Mouse (Mus musculus) adrenal gland, postnatal 14 days (tissue): Measurements from ENCODE around the gene Tiam1. TPM values are rescaled to one million over a fixed set of nuclear protein-coding genes. Genes with fewer than 3 reads are reported as not detected.

Source experiments
- DNase-seq: peaks from one replicate; pipeline ENCODE4 v3.0.0; 2021; ENCODE audit warnings: mixed read lengths
- long read RNA-seq, 2 experiments: library from polyadenylated mRNA; stranded (forward); transcript quantifications; one replicate each; pipeline ENCODE4 v2.0.0; 2021
- total RNA-seq: library from RNA; stranded (reverse); gene quantifications from 2 replicates; pipeline ENCODE4 v1.2.3, GENCODE M21; 2021

Tiam1 gene
- 64.1 and 72.8 TPM in 2 replicates for total RNA-seq
- long read RNA-seq, experiment 1, partial matches to known transcripts, result 14 of 17 reads
- long read RNA-seq, experiment 1, other reads (novel, unspliced or antisense), result 3 of 17 reads
- long read RNA-seq, experiment 2, partial matches to known transcripts, result 1 of 23 reads
- long read RNA-seq, experiment 2, other reads (novel, unspliced or antisense), result 21 of 23 reads

DNA sequence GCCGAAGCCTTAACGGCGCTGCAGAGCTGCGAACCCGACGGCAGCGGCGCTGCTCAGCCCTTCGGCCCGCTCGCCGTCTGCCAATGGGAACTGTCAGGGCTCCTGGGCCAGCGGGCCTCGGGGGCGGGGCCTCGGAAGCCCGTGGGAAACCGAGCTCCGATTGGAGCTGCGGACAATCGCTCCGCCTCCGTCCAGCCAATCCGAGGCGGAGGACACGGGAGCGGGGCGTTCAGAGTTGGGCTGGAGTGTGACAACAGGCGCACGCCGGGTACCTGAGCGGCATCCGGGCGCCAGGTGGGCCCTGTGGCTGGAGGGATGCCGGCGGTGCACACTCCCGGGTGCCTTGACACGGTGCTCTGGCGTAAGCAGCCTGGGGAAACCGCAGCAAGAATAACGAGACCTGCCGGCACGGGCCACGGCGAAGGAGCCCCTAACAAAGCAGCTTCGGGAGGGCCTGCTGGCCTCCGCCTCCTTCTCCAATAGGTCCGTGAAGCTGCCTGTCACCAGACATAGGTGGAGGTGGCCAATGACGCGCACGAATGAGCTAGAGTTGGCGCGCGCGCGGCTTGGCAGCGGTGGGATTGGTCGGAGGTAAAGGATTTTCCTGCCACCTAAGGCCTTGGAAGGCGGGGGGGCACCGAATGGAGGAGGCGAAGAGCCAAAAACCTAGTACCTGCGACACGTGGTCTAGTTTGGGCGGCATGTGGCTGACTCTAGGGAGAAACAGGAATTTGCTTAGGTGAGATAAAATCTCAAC is at the start of gene Tiam1:
TSS of gene Tiam1 (minus strand) at position 10 of the 757 bp plus-strand sequence.
- peak; percentile 98 for DNase-seq

DNA sequence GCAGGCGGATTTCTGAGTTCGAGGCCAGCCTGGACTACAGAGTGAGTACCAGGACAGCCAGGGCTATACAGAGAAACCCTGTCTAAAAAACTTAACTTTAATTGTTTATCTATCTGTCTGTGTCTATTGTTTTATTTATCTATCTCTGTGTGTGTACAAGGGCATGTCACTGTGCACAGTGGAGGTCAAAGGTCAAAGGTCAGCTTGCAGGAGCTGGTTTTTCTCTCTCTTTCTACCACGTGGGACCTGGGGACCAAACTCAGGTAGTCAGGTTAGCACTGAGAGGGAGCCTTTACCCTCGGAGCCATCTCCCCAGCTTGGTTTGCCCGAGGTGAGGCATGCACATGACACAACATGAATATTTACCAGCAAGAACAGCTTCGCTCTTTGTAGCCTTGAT is 47.7 kb upstream of the Tiam1 start:
- no peak for DNase-seq

DNA sequence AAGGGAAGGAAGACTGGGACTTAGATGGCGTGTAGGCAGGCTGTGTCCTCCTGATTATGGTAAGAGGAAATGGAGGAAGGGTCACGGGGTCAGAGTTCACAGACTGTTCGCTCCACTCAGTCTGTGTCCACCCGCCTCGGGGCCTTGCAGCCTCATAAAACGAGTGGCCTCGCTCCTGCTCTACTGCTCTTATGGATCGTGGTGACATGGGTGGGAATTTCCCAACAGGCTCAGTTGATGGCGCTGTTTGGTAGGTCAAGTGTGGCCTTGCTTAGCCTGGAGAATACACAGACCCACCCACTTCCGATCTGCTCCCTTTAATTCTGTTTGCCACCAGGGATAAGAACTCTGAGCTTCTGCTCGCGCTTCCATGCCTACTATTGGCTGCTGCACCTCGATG is 43.9 kb upstream of the Tiam1 start:
- DNase-seq, result peak; percentile 75

DNA sequence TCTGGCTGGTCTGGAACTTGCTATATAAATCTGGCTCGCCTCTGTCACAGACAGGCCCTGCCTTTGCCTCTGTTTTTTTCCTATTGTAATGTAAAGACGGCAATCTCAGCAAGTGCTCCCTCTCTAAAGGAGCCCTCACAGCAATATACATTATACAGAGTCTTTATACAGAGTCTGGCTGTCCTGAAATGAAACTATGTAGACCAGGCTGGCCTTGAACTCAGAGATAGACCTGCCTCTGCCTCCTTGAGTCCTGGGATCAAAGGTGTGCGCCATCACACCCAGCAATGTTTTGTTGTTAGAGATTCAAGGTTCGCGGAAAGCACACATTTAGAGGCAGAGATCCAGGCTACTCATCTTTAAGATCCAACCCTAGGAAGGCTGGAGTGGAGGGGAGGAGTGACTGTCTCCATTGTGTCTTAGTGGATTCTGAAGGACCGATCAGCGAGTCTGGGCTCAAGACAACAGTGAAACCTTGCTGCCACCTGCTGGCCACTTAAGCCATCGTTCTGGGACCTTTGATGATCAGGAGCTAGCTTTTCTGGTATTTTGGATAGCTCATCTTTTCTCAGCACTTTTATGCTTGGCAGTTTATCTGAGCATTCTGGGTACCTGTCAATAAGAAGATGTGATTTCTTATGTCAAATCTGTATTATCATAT is 42.5 kb upstream of the Tiam1 start:
- peak; percentile 87 for DNase-seq

- DNase-seq, result no peak
Observed at GRCm38 (mm10) chr16:90184135-90184534, 40.6 kb upstream of the Tiam1 start.

GRCm38 (mm10) chr16:90181673-90182072 is 38.1 kb upstream of the Tiam1 start:
- DNase-seq, result peak; percentile 66

DNA sequence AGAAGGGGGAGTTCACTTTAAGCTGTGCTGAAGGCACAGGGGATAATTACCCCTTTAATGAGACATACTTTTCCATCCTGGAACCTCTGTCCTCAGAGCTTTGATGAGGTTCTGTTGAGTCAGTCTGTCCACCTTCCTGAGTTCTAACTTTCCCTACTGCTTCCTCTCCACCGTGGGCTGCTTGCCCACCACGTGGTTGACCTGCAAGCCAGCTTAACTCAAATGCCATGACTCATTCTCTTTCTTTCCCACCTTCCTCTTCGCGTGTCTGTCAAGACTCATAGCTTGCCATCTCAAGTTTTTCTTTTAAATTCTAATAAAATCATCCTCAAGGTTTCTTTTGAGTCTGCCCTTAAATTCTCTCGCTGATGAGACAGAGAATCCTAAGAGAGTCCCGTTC is 37.4 kb upstream of the Tiam1 start:
- DNase-seq, result no peak

DNA sequence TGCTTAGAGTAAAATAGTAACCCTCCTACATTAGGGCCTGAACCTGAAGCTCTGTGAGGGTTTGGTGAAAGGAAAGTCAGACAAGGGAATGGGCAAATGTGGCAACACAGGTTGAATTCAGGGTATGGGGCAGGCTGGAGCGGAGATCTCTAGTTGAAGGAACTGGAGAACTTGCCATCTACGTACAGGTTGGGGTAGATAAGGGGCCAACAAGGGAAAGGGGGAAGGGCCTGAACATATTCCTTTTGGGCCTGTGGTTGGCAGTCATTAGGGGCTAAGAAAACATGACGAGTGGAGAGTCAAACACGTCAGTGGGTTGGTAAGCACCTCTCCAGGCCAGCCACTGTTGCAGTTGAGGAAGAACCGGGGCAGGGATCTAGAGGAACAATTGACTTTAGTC is 36.3 kb upstream of the Tiam1 start:
- DNase-seq, result no peak

DNA sequence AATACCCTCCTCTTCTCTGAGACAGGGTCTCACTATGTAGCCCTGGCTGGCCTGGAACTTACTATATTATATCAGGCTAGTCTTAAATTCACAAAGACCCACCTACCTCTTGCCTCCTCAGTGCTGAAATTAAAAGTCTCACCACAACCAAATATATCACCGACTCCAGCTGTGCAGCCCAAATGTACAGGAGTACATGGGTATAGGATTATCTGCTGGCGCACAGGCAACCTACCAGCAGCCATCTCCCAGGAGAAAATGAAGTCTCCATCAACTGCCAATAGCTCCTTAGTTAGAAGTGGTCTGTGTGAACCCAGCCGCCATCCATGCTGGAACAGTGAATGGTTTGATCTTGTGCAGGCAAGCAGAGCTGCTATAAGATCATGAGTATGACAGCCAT is 34.8 kb upstream of the Tiam1 start:
- no peak for DNase-seq

DNA sequence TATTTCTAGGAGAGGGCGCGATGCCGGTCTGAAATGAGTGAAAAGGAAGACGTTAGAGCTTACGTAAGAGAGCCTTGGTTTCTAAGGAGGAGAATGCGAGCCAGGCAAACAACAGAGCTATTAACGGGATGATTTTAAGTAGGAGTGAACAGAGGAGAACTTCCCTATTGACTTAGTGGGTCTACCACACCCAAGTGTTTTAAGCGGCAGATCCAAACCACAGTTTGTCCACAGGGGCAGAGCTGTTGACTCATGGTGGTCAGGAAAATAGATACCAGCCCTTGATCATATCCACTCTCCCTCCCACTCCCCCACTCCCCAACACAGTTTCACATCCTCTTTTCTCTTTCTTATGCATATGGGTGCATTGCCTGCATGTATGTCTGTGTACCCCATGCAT is 33.9 kb upstream of the Tiam1 start:
- no peak for DNase-seq

DNA sequence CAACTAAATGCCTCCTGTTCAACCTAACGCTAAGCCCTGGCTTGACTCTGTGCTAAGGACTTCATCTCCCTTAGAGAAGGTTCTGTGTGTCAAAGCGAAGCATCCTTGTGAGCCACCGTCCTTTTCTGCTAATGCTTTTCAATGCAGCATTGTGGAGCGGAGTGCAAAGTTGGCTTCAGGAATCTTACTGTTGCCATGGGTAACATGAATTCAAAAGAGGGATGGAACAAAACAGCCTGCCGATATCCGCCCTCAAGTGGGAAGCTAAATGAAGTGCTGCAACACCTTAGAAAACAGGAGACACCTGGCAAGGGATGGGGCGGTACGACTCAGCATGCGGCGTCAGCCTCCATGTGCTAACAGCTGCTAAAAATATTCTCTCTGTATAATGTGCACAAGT is 32.9 kb upstream of the Tiam1 start:
- DNase-seq, result no peak

DNA sequence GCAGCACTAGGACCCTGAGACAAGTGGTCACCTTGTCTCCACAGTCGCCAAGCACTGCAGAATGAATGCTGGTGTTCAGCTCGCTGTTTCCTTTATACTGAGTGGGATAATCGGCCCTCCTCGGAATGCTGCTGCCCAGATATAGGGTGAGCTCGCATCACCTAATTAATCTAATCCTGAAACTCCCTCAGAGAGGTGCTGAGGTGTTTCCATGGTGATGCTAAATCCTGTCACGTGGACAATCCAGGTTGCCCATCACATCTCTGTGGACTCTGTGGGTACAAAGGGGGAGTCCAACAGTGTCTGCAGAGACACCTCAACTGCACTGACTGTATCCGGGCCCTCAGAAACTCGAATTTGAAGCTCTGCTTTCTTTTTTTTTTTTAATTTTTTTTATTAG is 27.8 kb upstream of the Tiam1 start:
- DNase-seq, result no peak

DNA sequence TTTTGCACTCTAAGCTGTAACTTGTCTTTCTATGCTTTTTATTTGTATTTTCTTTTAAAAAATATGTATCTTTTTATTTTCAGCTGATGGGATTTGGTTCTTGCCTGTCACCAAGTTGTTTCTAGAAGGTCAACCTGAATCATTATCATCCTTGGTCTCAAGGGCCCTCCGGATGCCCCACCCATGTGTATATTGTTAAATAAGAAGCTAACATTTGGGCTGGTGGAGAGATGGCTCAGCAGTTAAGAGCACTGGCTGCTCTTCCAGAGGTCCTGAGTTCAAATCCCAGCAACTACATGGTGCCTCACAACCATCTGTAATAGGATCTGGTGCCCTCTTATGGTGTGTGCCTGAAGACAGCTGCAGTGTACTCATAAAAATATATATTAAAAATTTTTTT is 27.1 kb upstream of the Tiam1 start:
- no peak for DNase-seq

DNA sequence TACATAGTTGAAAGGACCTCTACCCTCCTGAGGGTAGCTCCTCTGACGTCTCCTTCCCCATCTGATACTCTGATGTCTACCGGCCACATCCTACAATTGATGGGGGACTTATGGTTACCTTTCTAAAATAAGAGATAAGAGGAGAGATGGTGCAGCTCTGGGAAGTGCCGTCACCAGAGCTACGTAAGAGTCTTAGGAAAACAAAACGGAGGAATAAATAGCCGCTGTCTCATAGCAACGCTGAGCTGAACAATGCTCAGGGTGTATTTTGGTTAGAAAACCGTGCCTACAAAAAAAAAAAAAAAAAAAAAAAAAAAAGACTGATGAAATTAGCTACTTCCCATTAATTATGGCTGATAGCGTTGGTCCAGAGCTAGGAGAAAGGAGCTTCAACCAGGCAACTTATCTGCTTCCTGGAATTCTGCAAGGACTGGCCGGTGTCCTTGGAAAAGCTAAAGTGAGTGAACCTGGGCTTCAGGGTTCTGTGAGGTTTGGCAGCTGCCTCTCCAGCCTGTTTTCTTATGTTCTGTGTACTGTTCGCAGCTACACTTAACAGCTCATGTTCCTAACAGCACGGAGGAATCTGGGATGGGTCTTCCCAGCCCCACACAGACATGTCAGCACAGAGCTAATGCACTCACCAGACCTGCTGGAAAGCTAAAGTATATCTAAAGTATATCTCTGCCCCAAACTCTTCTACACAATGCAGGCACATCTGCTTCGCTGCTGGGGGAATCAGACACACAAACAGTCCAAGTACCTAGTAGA is 26.5 kb upstream of the Tiam1 start:
- no peak for DNase-seq

GRCm38 (mm10) chr16:90167646-90168045 is 24.1 kb upstream of the Tiam1 start:
- peak; percentile 86 for DNase-seq

DNA sequence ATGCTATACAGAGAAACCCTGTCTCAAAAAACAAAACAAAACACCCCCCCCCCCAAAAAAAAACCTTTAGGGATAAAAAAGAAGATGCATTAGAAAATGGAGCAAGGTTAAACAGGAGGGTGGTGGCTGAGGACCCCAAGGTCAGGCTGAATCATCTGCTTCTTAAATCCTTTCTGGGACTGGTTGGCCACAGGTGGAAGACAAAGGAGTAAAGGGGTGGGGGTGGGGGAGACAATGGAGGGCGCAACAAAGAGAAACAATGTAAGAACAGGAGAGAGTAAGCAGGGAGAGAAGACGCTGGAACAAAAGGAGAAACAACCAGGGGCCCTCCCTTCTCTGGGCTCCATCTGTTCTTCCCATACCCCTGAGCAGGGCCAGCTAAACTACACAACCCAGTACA is 21.9 kb upstream of the Tiam1 start:
- peak; percentile 1 for DNase-seq

GRCm38 (mm10) chr16:90164942-90165341 is 21.4 kb upstream of the Tiam1 start:
- no peak for DNase-seq

DNA sequence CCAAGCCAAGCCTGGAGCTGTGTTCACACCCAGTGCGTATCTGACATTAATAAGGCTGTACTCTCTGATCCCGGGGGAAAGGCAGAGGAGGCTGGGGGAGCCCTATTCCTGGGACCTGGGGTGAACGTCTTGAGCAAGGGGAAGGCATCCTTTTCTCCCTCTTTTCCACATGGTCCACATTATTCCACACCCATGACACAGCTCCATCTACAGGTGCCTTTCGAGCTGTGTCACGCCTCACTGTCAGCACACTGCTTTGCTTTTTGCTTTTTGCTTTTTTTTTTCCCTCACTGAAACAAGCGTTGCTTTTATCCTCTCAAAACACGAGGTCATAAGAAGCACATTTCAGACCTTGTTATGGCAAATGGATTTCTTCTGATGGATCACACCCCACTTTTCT is 11.5 kb upstream of the Tiam1 start:
- no peak for DNase-seq

- DNase-seq, result no peak
Observed at GRCm38 (mm10) chr16:90150820-90151219, 7.3 kb upstream of the Tiam1 start.

DNA sequence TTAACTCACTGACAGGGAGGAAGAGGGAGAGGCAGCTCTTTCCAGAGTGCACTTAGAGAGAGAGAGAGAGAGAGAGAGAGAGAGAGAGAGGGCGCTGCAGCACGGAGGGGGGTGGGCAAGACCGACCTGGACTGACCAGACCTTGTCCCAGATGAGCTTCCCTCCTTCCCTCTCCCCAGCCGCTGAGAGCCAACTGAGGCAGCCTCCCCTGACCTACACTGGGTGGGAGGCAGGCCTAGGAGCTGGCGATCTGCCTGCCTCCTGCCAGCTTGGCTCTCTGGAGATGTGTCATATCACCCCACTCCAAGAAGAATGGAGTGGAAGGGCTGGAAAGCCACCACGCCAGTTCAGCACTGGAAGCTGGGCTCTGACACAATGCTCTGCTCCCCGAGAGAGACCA is 6.6 kb upstream of the Tiam1 start:
- DNase-seq, result no peak

DNA sequence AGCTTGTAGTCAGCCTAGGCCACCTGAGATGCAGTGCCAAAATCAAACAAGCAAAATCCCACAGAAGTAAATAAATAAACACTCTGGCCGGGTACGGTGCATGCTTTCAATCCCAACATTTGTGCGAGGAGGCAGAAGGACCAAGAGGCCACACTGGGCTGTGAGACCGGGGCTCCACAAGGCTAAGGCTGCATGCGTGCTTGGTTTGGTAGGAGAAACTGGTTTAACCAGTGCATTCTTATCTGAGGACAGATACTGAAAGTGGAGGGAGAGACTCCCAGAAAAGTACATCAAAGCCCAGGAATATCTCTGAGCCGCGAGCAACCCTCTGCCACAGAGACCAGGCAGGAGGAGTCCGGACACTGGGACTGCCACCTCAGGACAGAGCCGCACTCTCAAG is 5.8 kb upstream of the Tiam1 start:
- DNase-seq, result no peak

- no peak for DNase-seq
Observed at GRCm38 (mm10) chr16:90145244-90145643, 1.7 kb upstream of the Tiam1 start.

GRCm38 (mm10) chr16:90144541-90144940 is 972 bp upstream of the Tiam1 start:
- no peak for DNase-seq
